Mouse (Mus musculus) urinary bladder, postnatal 0 days (tissue): ENCODE results near the gene Ush2a. TPM values are rescaled to one million over a fixed set of nuclear protein-coding genes. Genes with fewer than 3 reads are reported as not detected.

ENCODE experiments used
- polyA plus RNA-seq: library from polyadenylated mRNA; unstranded; fragments of >200 nt; fragmentation: Nextera tagmentation; extraction: Ambion mirVana; gene quantifications from 2 replicates; pipeline ENCODE4 v1.2.1, GENCODE M21; 2015

Gene Ush2a
- 0.59 and 0.67 TPM in 2 replicates for polyA plus RNA-seq

DNA sequence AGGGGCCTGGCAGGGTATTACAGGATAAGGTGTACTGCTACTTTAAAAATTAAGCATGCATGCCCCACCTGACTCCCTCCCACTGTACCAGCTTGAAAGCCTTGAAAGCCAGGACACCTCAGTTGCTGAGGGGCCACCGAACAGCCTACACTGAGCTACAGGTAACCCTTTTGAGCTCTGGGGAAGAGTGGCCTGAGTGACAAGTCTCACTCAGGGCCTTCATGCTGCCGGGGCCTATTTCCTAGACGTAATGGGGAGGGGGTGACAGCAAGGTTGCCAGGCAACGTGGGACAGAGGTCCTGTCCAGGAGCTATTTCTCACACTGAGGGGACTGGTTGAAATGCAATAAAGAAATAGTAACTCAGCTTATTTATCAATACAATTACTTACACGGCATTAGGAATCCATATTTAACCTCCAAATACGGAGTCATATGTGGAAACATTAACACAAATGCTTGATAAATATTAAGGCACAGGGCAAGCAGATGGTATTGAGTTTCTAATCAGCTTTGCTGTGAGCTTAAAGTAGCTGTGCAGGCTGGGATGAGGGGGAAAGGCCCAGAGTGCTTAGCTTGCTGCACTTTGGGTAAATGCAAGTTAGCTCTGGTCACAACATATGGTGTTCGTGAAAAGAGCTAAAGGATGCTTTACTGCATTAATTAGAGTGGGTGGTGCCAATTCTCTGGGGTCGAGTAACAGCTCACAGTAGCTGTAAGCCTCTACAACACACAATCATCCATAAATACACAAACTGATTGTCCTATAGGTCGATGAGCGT is at the start of gene Ush2a:
Gene Ush2a, plus strand, starts transcription at position 121 of the 780 bp plus-strand sequence.

GRCm38 (mm10) chr1:189007239-189007979 is 745.6 kb downstream of the Ush2a start, which contains the start of gene Kctd3:
TSS of gene Kctd3 (minus strand) at chr1:189007841.

